Mouse (Mus musculus) left cerebral cortex, postnatal 14 days (tissue): ENCODE results near the gene L1td1. TPM values are rescaled to one million over a fixed set of nuclear protein-coding genes. Genes with fewer than 3 reads are reported as not detected.
A peak's percentile ranks its signal among the peaks of the same experiment; 100 is the strongest.

ENCODE experiments used
- DNase-seq, 2 experiments: peaks; one replicate each; pipeline ENCODE4 v3.0.0; 2021 to 2022; ENCODE audit warnings: low spot score in 2 of 2, mixed read lengths in 1 of 2
- intact Hi-C: fragments of 180-260 bp; cut with DNase I; formaldehyde crosslinking; loops from one replicate; pipeline ENCODE4 v1.15.1; 2025
- total RNA-seq, 2 experiments: library from RNA; stranded (reverse); gene quantifications; 2 replicates each; pipeline ENCODE4 v1.2.3; 2021

L1td1 gene
- total RNA-seq, 2 experiments from 2014 or later, result 0.33 TPM; not detected in 1

DNA sequence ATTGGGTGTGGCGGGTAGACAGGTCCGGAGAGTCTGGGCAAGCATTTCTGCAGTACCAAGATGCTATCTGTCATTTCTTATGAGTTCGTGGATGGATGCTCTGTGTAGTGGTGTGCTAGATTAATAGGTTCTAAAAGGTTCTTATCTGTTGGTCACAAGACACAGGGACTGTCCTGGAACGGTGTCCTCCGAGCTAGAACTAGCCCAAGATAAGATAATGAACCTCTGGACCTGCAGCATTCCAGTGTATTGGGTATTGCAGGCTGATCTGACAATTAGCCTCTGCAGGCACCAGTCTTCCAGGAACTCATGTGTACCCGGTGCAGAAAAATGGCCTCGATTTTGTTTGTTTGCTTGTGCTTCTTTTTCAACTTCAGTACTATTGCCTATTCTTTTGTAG is 2.2 kb downstream of the L1td1 start:
- intact Hi-C loops, result no loop called here
- DNase-seq, result no peak

DNA sequence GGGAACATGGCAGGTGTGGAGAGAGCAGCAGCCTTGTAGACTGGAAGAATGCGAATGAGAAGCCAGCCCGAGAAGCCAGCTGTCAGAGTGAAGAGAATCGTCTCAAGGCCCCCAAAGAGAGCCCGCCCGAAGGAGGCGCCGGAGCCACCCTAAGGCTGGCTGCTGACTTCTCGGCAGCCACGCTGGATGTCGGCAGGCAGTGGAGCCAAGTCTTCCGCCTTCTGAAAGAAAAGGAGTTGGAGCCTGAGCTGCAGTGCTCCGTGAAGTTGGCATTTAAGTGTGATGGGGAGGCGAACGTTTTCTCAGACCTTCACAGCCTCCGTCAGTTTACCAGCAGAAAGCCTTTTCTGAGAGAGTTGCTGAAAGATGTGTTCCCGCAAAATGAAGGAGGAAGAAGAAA is 7.1 kb downstream of the L1td1 start:
- intact Hi-C loops, result loop anchor here (10.0 kb wide), 1 partner anchor 451 kb away; no protein-coding TSS in a partner anchor
- no peak for DNase-seq

DNA sequence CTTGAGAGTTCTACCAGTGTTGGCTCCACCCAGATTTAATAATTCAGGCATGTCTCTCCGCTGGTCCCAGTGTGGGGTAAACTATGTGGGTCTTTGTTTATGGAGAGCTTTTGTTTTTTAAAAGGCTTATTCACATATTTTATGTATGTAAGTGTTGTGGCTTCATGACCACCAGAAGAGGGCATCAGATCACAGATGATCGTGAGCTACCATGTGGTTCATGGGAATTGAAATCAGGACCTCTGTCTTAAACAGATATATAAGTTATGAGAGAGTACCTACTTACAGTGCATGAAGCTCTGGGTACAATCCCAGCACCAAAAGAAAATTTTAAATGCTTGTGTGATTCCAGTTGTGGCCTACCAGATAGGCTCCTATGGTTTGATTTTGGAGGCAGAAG is 13.2 kb downstream of the L1td1 start:
- no peak for DNase-seq

DNA sequence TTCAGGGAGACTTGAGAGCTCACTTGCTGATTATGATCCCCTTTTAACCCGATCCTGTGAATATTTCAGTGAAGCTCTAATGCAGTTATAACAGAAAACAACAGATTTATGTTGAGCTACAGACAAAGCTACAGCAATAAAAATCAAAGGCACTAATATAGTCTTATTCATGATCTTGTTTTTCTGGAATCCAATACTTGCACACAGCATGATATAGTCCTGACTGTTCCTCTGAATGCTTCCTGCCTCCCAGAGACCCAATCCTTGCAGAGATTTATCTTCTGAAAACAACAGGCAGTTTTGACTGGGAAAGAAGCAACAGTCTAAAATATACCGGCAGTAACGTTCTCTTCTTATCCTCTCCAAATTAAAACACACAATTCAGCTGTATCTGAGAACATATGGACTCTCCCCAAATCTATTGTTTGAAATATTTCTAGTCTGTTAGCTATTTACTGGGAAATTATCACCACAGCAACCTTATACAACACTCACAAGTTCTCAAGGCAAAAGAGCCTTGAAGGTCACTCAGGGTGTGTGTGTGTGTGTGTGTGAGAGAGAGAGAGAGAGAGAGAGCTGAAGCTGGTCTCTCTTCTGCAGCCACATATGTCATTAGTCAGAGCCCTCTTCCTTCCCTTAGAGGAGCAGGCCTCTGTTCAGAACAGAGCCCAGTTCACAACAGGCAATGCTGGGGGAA is 16.8 kb downstream of the L1td1 start:
- intact Hi-C loops, result no loop called here
- DNase-seq, result no peak

More for the DNA sequence above, 13.2 kb downstream of the L1td1 start:
- intact Hi-C loops, result loop anchor here (2.0 to 10.0 kb wide), 2 partner anchors 147 to 445 kb away; no protein-coding TSS in a partner anchor

GRCm38 (mm10) chr4:98743906-98744210 is 17.3 kb downstream of the L1td1 start:
- intact Hi-C loops, result no loop called here
- DNase-seq, result no peak

DNA sequence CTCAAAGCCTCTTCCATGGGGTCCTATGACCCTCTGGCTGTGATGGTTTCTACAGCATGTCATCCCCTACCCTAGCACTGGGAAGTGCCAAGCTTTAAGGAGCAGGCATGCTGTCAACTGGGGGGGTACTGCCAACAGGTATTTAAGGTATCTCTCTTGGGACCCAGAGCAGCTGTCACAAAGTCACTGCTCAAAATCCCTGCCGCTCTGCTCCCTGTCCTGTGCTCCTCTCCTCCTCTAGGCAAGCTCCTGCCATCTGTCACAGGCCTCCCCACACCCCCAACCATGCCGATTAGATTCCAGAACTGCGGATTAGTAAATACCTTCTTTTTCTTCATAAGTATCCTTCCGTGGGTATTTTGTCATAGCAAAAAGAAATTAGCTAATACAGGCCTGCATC is 27.9 kb downstream of the L1td1 start:
- intact Hi-C loops, result no loop called here
- DNase-seq, result no peak

- DNase-seq, result no peak
- intact Hi-C loops, result no loop called here
These were observed 29.6 kb downstream of the L1td1 start for GRCm38 (mm10) chr4:98756141-98756540.

DNA sequence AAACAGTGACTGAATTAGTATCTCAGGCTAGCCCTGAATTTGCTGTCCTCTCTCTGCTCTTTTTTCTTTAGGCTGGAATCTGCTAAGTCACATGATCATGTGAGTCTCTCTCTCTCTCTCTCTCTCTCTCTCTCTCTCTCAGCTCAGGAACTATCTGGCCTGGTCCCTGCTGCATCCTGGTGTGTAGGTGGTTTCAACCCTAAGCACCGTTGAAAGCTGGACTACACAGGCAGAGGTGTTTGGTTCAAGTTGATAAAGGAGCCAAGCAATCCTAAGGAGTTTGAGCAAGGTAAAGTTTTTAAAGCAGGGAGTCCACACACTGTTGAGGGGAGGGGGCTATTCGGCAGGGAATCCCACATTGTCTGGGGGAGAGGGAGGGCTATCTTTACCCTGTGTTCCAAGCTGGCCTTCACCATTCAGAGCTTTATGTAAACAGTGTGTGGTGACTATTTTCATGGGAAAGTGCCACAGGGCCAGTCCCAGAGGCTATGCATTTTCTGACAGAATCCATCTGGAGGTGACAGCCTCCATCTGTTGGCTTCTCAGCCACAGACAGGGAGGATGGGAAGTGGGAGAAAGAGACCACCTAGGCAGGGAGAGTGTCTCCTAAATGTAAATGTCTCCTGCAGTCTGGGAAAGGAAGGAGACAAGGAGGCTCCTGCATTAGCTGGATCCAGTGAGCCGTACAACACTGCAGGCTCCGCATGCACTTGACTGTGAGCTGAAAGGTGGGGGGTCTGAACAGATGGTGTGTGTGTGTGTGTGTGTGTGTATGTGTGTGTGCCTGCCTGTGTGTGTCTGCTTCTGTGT is 31.7 kb downstream of the L1td1 start:
- DNase-seq, result peak; percentile 5 to 23

DNA sequence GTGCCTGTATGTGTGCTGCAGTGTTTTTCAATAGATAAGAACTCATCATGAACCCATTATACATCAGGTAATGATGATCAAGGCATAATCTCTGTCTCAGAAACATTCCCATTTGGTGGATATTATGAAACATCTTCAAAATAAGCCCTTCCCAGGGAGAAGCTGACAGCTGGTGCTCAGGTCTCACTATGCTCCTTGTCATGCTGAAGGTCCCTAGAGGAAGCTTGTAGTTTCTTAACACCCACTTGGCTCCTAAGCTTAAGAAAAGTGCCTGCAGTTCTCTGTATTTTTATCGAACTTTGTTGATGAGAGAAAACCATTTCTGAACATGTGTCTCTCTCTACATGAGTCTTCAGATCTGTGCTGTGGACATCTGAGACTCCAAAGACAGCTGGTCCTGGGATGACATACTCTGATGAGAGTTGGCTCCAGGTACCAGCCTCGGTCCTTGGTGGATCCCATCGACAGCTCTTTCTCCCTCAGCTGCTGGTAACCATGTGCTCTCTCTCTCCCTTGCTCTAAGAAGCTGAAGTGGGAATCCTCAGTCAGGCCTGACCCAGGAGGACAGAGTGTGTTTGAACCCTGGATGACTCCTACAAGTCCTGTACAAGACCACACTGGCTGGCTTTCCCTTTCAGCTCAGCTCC is 32.5 kb downstream of the L1td1 start:
- peak in 1 of 2 experiments; percentile 7 for DNase-seq
- intact Hi-C loops, result no loop called here

More for the DNA sequence above, 31.7 kb downstream of the L1td1 start:
- intact Hi-C loops, result no loop called here

DNA sequence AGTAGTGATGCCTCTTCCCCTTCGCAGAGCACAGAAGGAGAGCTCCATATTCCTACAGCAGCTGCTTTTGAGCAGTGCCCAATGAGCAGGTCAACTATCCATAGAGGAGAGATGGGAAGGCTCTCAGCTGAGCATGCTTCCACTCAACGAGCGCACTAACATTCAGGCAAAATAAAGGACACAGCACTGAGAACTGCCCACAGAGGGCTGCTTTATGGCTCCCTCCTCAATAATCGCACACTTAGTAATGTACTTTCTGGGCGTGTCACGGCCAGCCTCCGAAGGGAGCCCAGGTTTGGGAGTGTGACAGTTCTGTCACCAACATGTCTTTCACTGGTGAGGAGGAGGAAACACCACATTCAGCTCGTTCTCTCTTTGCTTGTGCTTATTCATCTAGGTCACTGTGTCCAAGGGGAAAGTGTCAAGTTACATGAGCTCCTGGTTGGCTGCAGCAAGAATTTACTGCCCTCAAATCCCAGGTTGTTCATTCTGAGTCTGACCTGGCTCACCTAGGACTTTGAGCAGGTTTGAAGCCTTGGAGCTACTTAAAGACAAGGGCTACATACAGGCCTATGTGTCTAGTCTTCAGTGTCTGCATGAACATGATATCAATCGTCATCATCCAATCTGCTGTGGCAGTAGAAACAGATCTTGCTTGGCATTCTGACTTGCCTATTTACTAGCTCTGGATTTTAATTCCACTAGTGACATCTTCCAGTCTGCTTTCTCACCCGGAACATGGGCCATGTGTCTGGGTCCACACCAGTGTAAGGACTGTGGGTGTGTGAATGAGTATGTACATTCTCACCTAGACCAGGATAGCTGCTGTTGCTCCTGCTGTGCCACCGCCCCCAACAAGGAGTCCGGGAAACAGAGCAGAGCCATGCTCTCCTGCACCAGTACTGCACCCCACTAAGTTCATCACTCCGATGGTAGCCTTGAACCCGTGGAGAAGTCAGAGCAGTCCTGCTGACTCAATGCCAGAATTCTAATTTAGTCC is 40.9 kb downstream of the L1td1 start:
- intact Hi-C loops, result no loop called here
- DNase-seq, result no peak

DNA sequence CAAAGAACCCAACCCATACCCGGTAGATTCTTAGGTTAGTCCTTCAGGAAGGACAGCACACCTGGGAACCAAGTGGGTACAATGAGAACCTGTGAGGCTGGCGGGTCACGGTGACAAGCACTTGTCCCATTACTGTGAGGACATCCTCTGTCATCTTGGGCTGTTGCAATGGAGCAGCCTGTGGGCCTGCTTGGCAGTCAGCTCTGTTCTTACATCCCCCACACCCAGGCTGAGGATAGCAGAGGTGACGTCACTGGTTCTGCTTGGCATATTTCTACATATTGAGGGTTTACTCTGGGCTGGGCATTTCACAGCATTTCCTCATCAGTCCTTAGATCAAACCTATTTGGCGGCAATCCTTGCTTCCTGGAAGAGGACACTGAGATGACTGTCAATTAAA is 47.3 kb downstream of the L1td1 start:
- intact Hi-C loops, result no loop called here
- DNase-seq, result no peak

- intact Hi-C loops, result no loop called here
These were observed 50.3 kb downstream of the L1td1 start for GRCm38 (mm10) chr4:98776721-98777427.

GRCm38 (mm10) chr4:98777464-98777863 is 50.9 kb downstream of the L1td1 start:
- no peak for DNase-seq
- intact Hi-C loops, result no loop called here

More at GRCm38 (mm10) chr4:98776721-98777427, 50.3 kb downstream of the L1td1 start:
- no peak for DNase-seq

- no peak for DNase-seq
- intact Hi-C loops, result no loop called here
These were observed 51.7 kb downstream of the L1td1 start for GRCm38 (mm10) chr4:98778219-98778618.

GRCm38 (mm10) chr4:98785851-98786250 is 59.3 kb downstream of the L1td1 start:
- DNase-seq, result no peak
- intact Hi-C loops, result no loop called here

DNA sequence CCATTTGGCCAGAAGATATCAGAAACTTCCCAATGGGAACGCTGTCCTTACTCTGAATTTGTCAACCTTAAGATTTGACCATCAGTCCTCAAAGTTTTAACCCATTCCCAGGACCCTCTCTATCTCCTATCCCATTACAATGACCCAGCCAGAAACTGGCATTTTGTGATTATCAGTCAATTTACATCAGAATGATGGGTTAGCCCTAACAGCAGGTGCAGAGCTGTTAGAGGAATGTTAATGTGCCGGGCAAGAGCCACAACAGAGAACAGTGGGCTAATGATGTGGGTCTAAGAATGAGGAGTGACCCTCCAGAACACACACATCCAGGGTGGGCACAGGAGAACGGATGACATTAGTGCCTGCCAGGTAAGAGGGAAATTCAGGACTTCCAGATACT is 59.7 kb downstream of the L1td1 start:
- intact Hi-C loops, result no loop called here
- DNase-seq, result no peak
